Mouse (Mus musculus): Measurements from ENCODE around the gene 1700029F12Rik.

GRCm38 (mm10) chr13:96980561-96980960 is 53.6 kb downstream of the 1700029F12Rik start:
- TF ChIP-seq CHD2 (IDR thresholded peaks at IDR 0.05; ENCODE audit: low read length) (no peak), SMC3 (IDR thresholded peaks at IDR 0.05; ENCODE audit: low read depth, low read length) (no peak), CTCF (IDR thresholded peaks at IDR 0.05 in 2 of 3, conservative IDR thresholded peaks at IDR 0.05 in 1 of 3; ENCODE audit: control insufficient read depth in 1 of 3, insufficient read depth in 1 of 3, low read depth in 2 of 3, low read length in 3 of 3, poor library complexity in 1 of 3, severe bottlenecking in 1 of 3) (no peak), TCF12 (IDR thresholded peaks at IDR 0.05; ENCODE audit: low read depth, low read length) (no peak), MYB (IDR thresholded peaks at IDR 0.05; ENCODE audit: low read depth, low read length) (no peak), POLR2AphosphoS2 (IDR thresholded peaks at IDR 0.05; ENCODE audit: low read length) (no peak), ETS1 (IDR thresholded peaks at IDR 0.05; ENCODE audit: low read depth, low read length) (no peak), HCFC1 (IDR thresholded peaks at IDR 0.05; ENCODE audit: low read depth, low read length) (no peak), MAFK (IDR thresholded peaks at IDR 0.05; ENCODE audit: borderline replicate concordance, low read depth, low read length) (no peak), CHD1 (IDR thresholded peaks at IDR 0.05; ENCODE audit: low read depth, low read length) (no peak), TAL1 (IDR thresholded peaks at IDR 0.05; ENCODE audit: low read length) (no peak), E2F4 (IDR thresholded peaks at IDR 0.05; ENCODE audit: borderline replicate concordance, low read depth, low read length) (no peak), KAT2A (conservative IDR thresholded peaks at IDR 0.05; ENCODE audit: low read depth, low read length) (no peak)

Data from MEL (cell line).